Mouse (Mus musculus) kidney, adult 11 months (tissue): ENCODE measurements around the gene Nudt2.
"Not testable (repeated sequence)": the region's sequence is repeated elsewhere in the genome, so short reads cannot be mapped to it uniquely, and the experiment has no call there.

ENCODE experiments used
- DNase-seq: peaks from one replicate; pipeline ENCODE4 v3.0.0; 2022

Gene Nudt2

DNA sequence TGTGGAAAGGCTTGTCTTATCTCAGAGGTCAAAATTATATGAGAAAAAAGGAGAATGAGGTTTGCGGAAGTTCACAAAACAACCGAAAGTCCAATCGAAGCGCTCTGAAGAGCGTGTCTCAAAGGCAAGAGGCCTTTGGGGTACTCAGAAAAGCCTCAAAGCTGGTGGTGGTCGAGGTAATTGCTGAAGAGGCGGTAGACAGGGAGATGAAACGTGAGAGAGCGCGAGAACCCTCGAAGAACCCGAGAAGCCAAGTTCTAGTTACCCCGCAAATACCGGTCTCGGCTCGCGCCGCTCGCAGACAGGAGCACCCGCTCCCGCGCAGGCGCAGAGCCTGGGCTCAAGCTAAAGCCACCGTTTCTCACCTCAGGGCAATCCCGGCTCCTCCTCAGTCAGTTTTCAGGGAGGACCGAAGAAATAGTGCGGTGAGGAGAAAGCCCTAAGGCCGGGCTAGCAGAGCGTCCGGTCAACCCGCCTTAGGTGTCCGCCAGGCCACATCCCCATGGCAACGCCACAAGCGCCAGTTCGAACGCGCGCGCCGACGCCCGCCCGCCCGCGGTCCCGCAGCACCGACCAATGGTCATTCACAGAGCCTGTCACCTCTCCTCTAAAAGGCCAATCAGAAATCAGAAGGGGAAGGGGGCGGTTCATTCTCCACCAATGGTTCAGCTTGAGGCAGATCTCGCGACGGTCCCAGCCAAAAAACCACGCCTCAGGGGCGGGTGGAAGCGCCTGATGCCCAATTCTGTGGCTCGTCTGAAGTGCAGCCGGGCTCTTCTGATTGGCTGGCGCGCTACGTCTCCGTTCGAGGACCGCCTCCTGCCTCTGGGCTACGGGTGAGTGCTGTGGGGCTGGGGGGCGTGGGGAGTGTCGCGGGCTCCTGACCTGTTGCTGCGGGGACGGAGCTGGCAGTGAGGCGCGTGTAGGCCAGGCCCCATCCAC is at the start of gene Nudt2, which contains the start of gene Kif24:
TSS of gene Nudt2 (plus strand) at position 807 of the 942 bp plus-strand sequence.
TSS of gene Kif24 (minus strand) at position 543 of the 942 bp plus-strand sequence.
- peak; percentile 99 for DNase-seq

DNA sequence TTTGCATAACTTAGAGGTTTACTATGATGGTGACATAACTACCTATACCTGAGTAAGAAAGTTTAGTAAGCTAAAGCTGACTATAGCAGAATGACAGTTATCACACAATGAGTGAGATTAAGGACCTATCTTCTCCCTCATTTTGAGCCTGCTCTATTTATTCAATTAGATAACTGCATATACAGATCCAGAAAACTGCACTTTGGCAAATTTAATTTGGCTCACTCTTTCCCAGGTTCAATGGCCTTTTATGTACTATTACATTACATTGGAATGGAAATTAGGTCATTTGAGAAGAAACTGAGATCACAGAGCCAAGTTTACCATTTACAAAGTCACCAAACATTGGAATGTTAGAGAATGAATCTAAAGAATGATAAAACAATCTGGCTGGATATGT is 48.0 kb upstream of the Nudt2 start:
- DNase-seq, result no peak

DNA sequence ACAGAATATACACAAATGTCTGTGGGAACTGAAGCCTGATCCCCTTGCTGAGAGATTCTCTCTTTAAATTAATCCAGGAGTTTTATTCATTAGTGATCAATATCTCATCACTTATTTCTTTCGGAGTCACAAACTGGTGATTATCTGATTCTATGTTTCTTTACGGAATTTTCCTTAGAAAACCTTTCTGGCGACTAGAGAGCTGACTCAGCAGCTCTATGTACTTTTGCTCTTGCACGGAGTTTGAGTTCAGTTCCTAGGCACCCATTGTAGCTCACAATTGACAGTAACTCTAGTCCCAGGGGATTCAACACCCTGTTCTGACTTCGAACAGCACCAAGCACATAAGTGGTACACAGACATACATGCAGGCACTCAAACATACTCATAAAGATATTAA is 26.0 kb upstream of the Nudt2 start:
- no peak for DNase-seq

DNA sequence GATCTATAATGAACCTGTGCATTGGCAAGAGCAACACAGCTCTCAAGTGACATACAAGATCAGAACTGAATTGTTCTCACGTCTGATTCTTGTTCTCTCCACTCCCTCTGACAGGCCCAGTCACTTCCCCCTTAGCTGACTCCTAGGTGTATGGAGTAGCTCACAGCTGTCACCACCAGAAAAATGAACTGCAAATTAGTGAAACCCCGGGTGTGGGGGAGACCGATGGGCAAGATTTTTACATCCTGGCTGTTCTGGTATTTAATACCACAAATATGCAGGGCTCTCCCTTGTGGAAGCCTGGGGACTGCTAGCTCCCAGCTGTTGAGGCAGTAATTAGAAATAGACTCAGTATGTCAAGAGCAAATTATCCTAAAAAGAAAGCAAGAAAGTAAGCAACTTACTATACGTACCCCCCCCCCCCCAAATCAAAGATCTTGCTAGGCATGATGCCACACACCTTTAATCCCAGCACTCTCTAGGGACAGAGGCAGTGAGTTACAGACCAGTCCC is 22.1 kb upstream of the Nudt2 start:
- no peak for DNase-seq

DNA sequence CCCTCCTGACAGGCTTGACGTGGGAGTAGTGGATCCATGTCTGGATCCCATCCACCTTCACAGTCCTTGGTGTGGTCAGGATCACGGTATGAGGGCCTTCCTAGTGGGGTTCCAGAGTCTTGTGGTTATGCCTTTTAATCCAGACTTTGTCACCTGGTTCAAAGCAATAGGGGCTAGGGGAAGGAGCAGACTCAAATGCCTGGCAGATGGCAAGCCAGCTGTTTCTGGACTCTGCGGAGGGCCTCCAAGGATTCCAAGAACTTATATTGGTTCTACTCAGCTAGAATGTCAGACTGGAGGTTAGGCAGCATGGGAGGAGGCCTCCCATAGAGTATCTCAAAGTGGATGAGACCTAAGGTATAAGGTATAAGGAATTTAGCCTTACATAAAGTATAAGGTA is 17.4 kb upstream of the Nudt2 start:
- DNase-seq, result no peak

DNA sequence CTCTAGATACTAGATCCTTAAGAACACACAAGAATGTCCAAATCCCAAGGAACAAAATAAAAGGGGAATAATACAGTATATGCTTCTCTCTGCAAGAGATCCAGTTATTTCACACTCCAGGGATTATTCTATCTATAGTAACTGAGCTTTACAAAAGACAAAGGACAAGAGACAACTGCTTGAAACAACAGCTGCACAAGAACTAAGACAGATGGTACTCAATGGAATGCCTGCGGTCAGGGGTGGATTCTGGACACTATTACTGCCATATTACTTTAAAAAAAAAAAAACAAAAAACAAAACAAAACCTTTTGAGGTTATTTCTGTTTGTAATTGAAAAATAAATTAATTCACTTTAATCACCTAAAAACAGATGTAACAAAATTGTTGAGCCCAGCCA is 4.3 kb upstream of the Nudt2 start:
- DNase-seq, result no peak

DNA sequence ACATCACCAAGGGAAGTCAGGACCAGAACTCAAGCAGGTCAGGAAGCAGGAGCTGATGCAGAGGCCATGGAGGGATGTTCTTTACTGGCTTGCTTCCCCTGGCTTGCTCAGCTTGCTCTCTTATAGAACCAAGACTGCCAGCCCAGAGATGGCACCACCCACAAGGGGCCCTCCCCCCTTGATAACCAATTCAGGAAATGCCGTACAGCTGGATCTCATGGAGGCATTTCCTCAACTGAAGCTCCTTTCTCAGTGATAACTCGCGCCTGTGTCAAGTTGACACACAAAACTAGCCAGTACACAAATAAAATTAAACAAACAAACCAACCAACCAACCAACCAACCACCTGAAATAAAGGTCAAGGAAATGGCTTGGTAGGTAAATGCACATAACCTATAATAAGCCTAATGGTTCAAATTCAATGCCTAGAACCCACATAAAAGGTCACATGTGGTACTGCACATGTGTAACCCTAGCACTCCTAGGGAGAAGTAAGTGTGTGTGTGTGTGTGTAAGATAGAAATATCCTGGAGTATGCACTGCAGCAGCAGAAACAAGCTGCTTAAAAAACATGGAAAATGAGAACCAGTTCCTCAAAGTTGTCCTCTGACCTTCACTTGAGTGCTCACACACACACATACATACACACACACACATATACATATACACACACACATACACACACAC is 1.8 kb upstream of the Nudt2 start:
- not testable (repeated sequence) for DNase-seq

DNA sequence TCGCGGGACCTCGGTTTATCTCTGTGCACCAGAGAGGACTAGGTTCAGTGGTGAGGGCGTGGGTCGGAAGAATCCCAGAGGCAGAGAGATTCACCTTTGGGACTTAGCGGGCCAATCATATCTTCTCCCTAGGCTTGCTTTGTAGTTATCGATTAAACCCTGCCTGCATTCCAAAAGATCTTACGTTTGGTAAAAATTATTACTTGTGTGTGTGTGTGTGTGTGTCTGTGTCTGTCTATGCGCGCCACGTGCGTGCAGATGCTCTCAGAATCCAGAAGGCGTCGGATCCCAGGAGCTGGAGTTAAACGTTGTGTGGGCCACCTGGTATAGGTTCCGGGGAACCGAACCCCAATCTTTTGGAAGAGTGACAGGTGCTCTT is 325 bp downstream of the Nudt2 start:
- DNase-seq, result no peak

DNA sequence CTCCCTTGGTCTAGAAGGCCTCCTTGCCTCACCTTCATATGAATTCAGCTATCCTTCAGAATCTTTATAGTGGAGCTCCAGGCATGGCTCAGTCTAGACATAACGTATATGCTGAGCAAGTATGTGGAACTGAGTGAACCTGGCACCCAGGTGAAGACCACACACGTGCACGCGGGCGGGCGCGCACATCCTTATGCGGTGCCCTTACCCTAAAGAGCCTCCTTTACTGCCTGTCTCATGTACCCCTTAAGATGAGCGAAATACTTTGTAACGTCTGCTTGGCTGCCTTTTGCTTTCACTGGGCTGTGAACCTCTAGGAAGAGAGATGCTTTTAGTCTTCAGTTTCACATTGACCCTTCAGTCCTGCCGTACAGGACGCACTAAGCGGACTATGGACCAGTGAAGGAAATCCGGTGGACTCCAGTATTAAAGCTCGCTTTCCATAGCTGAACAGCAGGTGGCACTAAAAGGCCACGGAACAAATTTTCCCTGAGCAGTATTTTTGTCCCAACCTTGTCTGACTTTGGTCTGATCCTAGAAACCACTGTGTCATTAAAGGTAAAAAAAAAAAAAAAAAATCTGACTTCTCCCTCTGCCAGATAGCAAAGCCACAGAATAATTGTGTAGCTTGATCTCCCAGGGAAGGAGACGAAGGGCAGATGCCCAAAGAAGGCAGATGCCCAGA is 3.6 kb downstream of the Nudt2 start:
- DNase-seq, result peak; percentile 68

DNA sequence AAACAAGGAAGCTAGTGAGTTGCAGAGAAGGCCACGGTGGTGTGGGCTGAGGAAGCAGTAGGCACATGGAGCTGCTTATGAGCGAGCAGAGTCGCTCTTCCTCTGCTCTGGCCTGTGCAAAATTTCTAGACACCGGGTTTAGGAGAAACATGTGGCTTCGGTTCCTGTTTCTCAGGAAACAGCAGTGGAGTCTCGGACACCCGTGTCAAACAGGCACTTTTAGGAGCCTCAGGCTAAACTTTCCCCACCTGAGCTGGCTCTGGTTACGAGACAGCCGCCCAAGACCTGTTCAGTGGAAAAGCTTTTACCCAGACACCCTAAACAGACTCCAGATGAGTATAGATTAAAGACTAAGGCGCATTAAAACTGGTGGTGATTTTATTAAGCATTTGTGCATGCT is 4.2 kb downstream of the Nudt2 start:
- DNase-seq, result no peak

DNA sequence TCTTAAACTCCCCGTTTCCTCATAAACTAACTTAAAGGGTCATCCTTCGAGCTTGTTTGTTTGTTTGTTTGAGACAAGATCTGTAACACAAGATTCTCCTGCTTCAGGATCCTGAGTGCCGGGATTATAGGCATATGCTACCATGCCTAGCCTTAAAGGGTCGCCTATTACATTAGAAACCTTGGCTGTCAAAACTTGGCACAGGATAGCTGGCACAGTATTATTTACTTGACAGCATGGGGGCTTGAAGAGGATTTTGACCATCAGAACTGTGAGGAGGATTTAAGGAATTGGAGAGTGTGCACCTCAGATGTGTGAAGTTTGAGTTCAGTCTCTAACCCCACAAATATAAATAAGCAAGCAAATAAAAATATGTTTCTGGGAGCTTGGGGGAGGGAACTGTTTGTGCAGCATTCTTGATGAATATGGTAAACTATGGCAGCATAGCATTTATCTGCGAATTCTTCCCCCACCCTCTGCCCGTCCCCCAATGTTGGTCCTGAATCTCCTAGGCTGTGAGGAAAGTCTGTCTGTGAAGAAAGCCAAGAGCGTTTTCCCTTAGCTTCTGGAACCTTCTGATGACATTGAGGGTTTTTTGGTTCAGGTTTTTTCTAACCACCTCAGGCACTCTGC is 5.2 kb downstream of the Nudt2 start:
- no peak for DNase-seq

DNA sequence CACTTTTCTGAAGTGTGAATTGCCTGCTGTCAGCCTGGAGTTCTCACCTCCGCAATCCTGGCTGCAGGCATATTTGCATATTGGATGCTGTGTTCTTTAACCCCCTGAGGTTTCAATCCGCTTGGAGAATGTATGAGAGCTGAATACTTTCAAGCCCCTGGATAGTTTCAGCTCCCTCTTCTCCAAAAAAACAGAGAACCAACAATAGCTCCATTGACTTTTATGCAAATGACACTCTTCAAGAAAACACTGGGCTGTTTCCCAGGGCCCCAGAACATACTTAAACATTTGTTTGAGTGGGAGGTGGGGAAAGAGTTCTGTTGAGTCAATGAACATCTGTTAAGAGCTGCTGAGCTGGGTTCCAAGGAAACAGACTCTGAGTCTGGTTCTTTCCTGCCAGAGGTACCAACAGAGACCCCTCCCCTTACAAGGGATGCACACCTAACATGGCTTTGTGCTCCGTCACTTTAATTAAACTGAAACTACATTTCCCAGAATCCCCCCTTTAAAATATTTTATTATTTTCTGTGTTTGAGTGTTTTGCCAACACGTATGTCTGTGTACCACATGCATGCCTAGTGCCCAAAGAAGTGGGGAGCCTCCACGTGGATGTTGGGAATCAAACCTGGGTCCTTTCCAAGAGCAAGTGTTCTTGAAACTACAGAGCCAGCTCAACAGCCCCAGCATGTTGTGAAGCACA is 5.9 kb downstream of the Nudt2 start:
- DNase-seq, result no peak

DNA sequence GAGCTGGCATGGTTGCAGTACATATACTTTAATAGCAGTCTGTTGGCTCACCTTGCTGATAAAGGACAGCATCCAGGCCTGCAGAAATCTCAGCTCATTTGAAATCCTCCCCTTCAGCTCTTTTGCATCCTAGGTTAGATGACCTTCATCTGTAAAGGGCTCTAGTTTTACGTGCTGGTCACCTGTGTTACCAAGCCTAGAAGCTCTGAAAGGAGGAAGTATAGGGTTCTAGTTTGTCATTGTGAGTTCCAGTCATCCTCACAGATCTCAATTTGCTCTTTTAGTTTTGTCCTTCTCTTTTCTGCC is 6.4 kb downstream of the Nudt2 start:
- no peak for DNase-seq

DNA sequence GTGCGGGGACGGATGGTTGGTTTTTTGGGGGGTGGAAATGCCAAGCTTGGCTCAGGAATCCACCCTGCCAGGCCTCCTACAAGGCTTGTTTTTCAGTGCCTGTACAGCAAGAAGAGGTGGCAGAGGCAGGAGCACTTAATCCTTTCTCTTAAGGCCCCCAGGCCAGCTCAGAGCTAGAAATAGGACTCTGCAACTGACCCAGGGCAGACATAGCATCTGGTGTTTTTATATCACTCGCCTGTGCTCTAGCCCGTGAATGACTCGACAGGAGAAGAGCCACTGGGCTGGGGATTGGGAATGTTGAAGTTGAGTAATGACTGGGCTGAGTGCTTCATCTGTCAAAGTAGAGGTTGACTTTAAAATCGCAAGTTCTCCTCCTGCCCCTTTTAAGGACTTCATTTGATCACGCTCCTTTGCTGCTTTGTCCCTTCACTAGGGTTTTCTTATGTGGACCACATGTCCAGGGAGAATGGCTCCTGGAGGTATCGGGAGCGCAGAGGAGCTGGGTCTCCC is 12.8 kb downstream of the Nudt2 start:
- no peak for DNase-seq

DNA sequence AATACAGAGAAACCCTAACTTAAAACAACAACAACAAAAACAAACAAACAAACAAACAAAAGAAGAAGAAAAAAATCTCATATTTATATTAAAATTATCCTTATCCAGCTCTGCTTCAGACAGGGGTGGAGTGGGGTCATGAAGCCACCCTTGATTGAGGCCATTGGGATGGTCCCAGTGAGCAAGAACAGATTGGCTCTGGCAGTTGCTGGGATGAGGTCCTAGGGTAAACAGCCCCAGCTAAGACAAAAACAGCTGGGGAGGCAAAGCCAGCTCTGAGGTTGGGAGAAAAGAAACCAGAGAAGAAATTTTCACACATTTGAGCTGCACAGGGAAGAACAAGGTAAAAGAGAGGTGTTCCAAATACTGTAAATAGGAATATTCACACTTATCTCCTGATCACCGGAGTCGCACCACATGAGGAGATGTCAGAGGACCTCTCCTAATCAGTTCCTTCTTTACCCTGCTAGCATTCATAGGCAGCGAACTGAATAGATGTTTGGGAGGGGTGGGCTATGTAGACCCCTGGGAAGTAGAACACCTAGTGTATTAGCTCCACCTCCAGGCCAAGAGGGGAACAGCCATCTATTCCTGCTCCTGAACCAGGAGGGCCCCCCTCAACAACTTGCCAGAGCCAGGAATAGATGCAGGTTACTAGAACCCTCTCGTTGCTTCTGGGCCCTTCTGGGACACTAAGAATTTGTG is 14.0 kb downstream of the Nudt2 start:
- no peak for DNase-seq

DNA sequence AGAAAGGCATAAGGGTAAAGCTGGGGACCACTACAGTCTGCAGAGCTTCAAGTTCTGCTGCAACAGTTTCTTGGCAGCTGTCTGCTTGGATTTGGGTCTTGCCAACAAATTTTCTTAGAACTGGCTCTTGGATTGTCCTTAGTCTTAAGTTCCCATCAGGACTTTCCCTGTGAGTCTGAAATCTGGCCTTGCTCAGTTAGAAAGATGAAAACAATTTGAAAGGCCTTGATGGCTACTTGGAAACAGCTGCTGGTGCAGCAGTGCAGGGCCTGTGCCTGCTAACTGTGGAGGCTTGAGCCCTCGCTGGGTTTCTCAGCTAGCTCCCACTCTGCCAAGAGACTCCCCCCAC is 14.5 kb downstream of the Nudt2 start:
- DNase-seq, result no peak

DNA sequence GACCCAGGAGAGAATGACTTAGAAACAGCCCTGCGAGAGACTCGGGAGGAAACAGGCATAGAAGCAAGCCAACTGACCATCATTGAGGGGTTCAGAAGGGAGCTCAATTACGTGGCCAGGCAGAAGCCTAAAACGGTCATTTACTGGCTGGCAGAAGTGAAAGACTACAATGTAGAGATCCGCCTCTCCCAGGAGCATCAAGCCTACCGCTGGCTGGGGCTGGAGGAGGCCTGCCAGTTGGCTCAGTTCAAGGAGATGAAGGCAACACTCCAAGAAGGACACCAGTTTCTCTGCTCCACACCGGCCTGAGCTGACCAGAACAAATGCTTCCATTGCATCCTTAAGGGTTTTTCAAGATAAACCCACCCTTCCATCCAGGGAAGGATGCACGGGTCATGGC is 15.3 kb downstream of the Nudt2 start:
- DNase-seq, result no peak

DNA sequence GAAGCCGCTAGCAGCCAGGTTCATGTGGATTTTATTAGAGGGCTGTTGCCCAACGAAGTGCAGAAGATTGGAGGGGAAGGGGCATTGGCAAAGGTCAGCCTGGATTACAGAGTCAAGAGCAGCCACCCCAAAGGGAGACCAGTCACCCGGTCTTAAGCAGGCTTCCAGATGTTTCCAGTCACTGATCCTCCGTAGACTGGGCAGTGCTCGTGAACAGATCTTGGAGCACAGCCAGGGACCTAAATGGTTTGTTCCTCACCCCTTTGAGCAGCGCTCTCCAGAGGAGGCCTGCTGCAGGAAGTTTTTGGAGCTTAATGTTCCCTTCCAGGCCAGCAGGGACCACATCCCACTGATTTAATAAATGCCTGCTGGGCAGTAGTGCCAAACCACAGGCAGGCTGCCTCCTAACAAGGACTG is 16.7 kb downstream of the Nudt2 start:
- DNase-seq, result peak; percentile 70

DNA sequence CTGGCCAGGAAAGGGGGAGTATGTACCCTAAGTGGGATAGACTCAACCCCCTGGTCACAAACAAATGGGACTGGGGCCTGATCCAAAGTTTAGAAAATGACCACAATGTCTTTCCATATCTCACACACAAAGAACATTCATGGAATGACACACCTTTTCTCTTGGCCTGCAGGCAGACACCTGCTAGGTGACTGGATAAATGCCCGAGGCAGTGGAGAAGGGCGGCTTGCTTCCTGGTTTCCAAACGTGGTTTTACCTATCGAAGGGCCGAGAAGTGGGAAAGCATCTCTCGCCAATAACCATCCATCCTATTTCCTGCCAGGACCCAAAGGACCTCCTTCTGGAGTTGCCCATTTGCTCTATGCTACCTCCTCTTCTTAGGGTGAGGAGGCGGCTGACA is 28.0 kb downstream of the Nudt2 start:
- DNase-seq, result no peak

DNA sequence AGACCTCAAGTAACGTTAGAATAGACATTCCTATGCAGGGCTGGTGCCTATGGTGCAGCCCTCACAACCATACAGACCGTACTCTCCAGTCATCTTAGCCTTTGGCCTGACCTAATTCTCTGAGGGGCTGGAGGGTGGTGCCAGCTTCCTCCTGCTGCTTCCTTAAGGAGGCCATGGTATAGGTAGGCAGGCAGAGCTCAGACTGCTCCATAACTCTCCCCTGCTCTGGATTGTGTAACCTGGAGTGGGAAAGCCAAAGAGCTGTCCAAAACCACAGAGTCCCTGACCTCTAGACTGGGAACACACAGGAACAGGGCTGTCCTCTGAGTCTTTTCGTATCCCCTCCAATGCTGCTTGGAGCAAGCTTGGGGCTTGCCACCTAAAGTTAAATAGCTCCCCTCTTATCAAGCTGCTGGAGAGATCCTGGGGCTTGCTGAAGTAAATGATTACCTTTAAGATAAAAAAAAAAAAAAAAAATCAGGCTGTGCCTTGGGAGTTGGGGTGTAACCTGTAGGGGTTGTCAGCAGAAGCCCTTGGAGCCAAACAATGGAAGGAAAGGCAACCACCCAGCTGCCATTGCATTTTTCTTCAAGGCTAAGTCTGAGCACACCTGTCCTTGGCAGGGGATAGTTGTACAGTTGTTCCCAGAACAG is 28.6 kb downstream of the Nudt2 start:
- no peak for DNase-seq

DNA sequence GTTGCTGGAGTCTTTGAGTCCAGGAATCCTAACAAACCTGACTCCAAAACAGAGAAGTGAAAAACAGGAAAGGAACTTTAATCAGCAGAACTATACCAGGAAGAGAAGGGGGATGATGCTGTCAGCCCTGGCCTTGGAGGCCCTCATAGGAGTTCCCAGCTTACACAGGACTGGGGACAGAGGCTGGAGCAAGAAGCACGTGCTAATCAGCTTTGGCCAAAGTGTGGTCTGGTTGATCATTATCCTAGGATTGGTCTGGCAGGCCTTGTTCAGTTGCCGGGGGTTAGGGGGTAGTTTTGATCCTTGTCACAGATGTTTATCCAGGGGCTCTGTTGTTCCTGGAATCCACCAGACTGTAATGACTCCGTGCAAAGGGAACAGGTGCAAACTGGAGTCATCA is 29.4 kb downstream of the Nudt2 start:
- DNase-seq, result peak; percentile 82
